In genomic region chr9:21803986-21804644, GRCm38 (mm10) we compare ENCODE assay signal across 8 mouse cellular contexts. TPM values are rescaled to one million over a fixed set of nuclear protein-coding genes. Genes with fewer than 3 reads are reported as not detected.
DNase-seq lines count a peak whose midpoint lies in the region; ATAC-seq and TF ChIP-seq lines count a peak whose summit lies in the region.

No protein-coding gene starts in this region.

- TF ChIP-seq CTCF in bone marrow, adult 2 months (IDR thresholded peaks at IDR 0.05; ENCODE audit: control insufficient read depth, insufficient read depth, low read length), result peak; percentile 92

- no peak overlapping the region for H3K9ac ChIP-seq in embryonic facial prominence, embryonic 15.5 days
- no peak overlapping the region for H3K9ac ChIP-seq in kidney, embryonic 15.5 days

- H3K9me3 ChIP-seq in embryonic facial prominence, embryonic 15.5 days (replicated peaks), result no peaks in the 10 kb centered on the region
- H3K9me3 ChIP-seq in heart, embryonic 10.5 days, result no peaks in the 10 kb centered on the region
- H3K9me3 ChIP-seq in kidney, embryonic 15.5 days (replicated peaks), result no peaks in the 10 kb centered on the region

- TF ChIP-seq POLR2A in bone marrow, adult 2 months (IDR thresholded peaks at IDR 0.05; ENCODE audit: borderline replicate concordance, control insufficient read depth, low read depth, low read length), result no peak
- peak; percentile 68 for TF ChIP-seq POLR2A in myocyte (IDR thresholded peaks at IDR 0.05; ENCODE audit: insufficient read length, low read depth)

- no peaks in the 10 kb centered on the region for H3K27me3 ChIP-seq in embryonic facial prominence, embryonic 15.5 days
- no peaks in the 10 kb centered on the region for H3K27me3 ChIP-seq in heart, embryonic 10.5 days (ENCODE audit: insufficient read depth, poor library complexity, severe bottlenecking)
- no peaks in the 10 kb centered on the region for H3K27me3 ChIP-seq in kidney, embryonic 15.5 days
- H3K27me3 ChIP-seq in myocyte (ENCODE audit: control insufficient read depth, insufficient read depth, insufficient read length), result no peaks in the 10 kb centered on the region

- ATAC-seq in embryonic facial prominence, embryonic 15.5 days (ENCODE audit: insufficient number of reproducible peaks, low FRiP score, low TSS enrichment, low read depth), result peak; percentile 87
- ATAC-seq in kidney, embryonic 15.5 days (replicated peaks; ENCODE audit: low FRiP score), result peak; percentile 85

- peak overlapping the region; percentile 31 for H3K4me2 ChIP-seq in embryonic facial prominence, embryonic 15.5 days (replicated peaks)
- H3K4me2 ChIP-seq in kidney, embryonic 15.5 days, result no peak overlapping the region
- peak overlapping the region; percentile 73 for H3K4me2 ChIP-seq in myocyte (ENCODE audit: low read depth)

- peaks cover 8% of the 10 kb centered on the region for H3K79me2 ChIP-seq in myocyte (ENCODE audit: control insufficient read depth, insufficient read depth)

- no peak overlapping the region for H3K4me3 ChIP-seq in bone marrow, adult 2 months (replicated peaks; ENCODE audit: control insufficient read depth, low read depth, low read length)
- H3K4me3 ChIP-seq in embryonic facial prominence, embryonic 15.5 days (replicated peaks), result no peak overlapping the region
- peak overlapping the region; percentile 27 for H3K4me3 ChIP-seq in heart, embryonic 10.5 days
- no peak overlapping the region for H3K4me3 ChIP-seq in kidney, embryonic 15.5 days (replicated peaks)
- peak overlapping the region; percentile 6 for H3K4me3 ChIP-seq in myocyte

- no peak overlapping the region for H3ac ChIP-seq in myocyte (ENCODE audit: control insufficient read depth, insufficient read length)

- H3K27ac ChIP-seq in bone marrow, adult 2 months (ENCODE audit: control insufficient read depth, insufficient read depth, low read depth, low read length, poor library complexity), result no peak overlapping the region
- peak overlapping the region; percentile 31; the same call in 1 of the 2 replicates for H3K27ac ChIP-seq in embryonic facial prominence, embryonic 15.5 days (replicated peaks)
- peak overlapping the region; percentile 75 for H3K27ac ChIP-seq in heart, embryonic 10.5 days
- peak overlapping the region; percentile 15; the same call in 1 of the 2 replicates for H3K27ac ChIP-seq in kidney, embryonic 15.5 days

- DNase-seq in 416B (ENCODE audit: low read depth) (peak; percentile 94), liver (peak; percentile 81)
- DNase-seq in heart, embryonic 10.5 days (ENCODE audit: low spot score), result peak; percentile 91
- peak; percentile 68 to 92 for DNase-seq in spleen, postnatal 4 days (ENCODE audit: low spot score in 2 of 2)

- 35% methylated on average over 13 of the region's 13 CpGs for WGBS in bone marrow, adult 2 months
- WGBS in embryonic facial prominence, embryonic 15.5 days, result 30% methylated on average over 13 of the region's 13 CpGs
- 29% methylated on average over 13 of the region's 13 CpGs for WGBS in heart, embryonic 10.5 days
- WGBS in kidney, embryonic 15.5 days, result 41% methylated on average over 13 of the region's 13 CpGs

- no peaks in the 10 kb centered on the region; the same call in 1 of the 2 replicates for H3K4me1 ChIP-seq in bone marrow, adult 2 months (ENCODE audit: control insufficient read depth, insufficient read depth, low read length)
- H3K4me1 ChIP-seq in embryonic facial prominence, embryonic 15.5 days, result peaks cover 11% of the 10 kb centered on the region
- H3K4me1 ChIP-seq in heart, embryonic 10.5 days, result peaks cover 22% of the 10 kb centered on the region
- peaks cover 23% of the 10 kb centered on the region for H3K4me1 ChIP-seq in kidney, embryonic 15.5 days

- H3K36me3 ChIP-seq in embryonic facial prominence, embryonic 15.5 days, result 0 out of 2 replicates have a peak, but pooled peaks cover 11% of the 10 kb centered on the region
- peaks cover 55% of the 10 kb centered on the region for H3K36me3 ChIP-seq in heart, embryonic 10.5 days
- peaks cover 40% of the 10 kb centered on the region for H3K36me3 ChIP-seq in kidney, embryonic 15.5 days
- H3K36me3 ChIP-seq in myocyte (ENCODE audit: control insufficient read depth, insufficient read depth), result no peaks in the 10 kb centered on the region

TF ChIP-seq in myocyte, 11 proteins besides CTCF, POLR2A, EP300 and RAD21:
- TF ChIP-seq E2F4 (IDR thresholded peaks at IDR 0.05; ENCODE audit: insufficient read depth) (no peak), REST (IDR thresholded peaks at IDR 0.05; ENCODE audit: insufficient read depth, insufficient read length) (no peak), TCF12 (IDR thresholded peaks at IDR 0.05; ENCODE audit: insufficient read depth, poor library complexity, severe bottlenecking) (no peak), POLR2AphosphoS2 (IDR thresholded peaks at IDR 0.05; ENCODE audit: insufficient read length, low read depth) (peak; percentile 76), MYOD1 (IDR thresholded peaks at IDR 0.05; ENCODE audit: control insufficient read depth in 1 of 3, insufficient read length in 2 of 3, low read depth in 2 of 3) (peak in 1 of 3 experiments; percentile 22), TCF3 (IDR thresholded peaks at IDR 0.05; ENCODE audit: insufficient read length, low read depth) (no peak), MAX (IDR thresholded peaks at IDR 0.05; ENCODE audit: low read depth) (no peak), SRF (IDR thresholded peaks at IDR 0.05; ENCODE audit: control insufficient read depth, insufficient read length, low read depth) (no peak), USF1 (IDR thresholded peaks at IDR 0.05; ENCODE audit: low read depth) (no peak), MYOG (IDR thresholded peaks at IDR 0.05; ENCODE audit: control insufficient read depth in 1 of 3, insufficient read depth in 1 of 3, insufficient read length in 2 of 3, low read depth in 2 of 3) (peak in 1 of 3 experiments; percentile 14), CEBPB (IDR thresholded peaks at IDR 0.05; ENCODE audit: insufficient read depth, poor library complexity, severe bottlenecking) (no peak)

RNA-seq across cellular contexts. Expression of gene Kank2, which starts 5.6 kb away (rescaled TPM):
- polyA plus RNA-seq in bone marrow, adult 2 months (2011; ENCODE audit: insufficient read depth, insufficient read length, low replicate concordance, missing spikeins), result 1.4 and 1.7 TPM in 2 replicates
- polyA plus RNA-seq in embryonic facial prominence, embryonic 15.5 days (2015; fragmentation: Nextera tagmentation; extraction: Ambion mirVana), result 25.2 and 26.2 TPM in 2 replicates
- polyA plus RNA-seq in heart, embryonic 10.5 days (2016; fragmentation: Nextera tagmentation; extraction: Ambion mirVana), result 16.4 and 16.9 TPM in 2 replicates
- polyA plus RNA-seq in kidney, embryonic 15.5 days (2015; fragmentation: Nextera tagmentation; extraction: Ambion mirVana), result 18.7 and 23.2 TPM in 2 replicates
- 49.4 TPM for polyA plus RNA-seq in myocyte (2012; fragmentation: generic; extraction: Trizol)

RNA-seq across cellular contexts. Expression of gene Angptl8, which starts 31.2 kb away (rescaled TPM):
- not detected in 2 replicates for polyA plus RNA-seq in bone marrow, adult 2 months (2011; ENCODE audit: insufficient read depth, insufficient read length, low replicate concordance, missing spikeins)
- 0.84 and 1.2 TPM in 2 replicates for polyA plus RNA-seq in embryonic facial prominence, embryonic 15.5 days (2015; fragmentation: Nextera tagmentation; extraction: Ambion mirVana)
- 2.5 and 5.7 TPM in 2 replicates for polyA plus RNA-seq in heart, embryonic 10.5 days (2016; fragmentation: Nextera tagmentation; extraction: Ambion mirVana)
- 4.3 and 4.9 TPM in 2 replicates for polyA plus RNA-seq in kidney, embryonic 15.5 days (2015; fragmentation: Nextera tagmentation; extraction: Ambion mirVana)
- not detected for polyA plus RNA-seq in myocyte (2012; fragmentation: generic; extraction: Trizol)

RNA-seq across cellular contexts. Expression of gene Spc24, which starts 44.0 kb away (rescaled TPM):
- polyA plus RNA-seq in bone marrow, adult 2 months (2011; ENCODE audit: insufficient read depth, insufficient read length, low replicate concordance, missing spikeins), result 40.1 and 46.6 TPM in 2 replicates
- polyA plus RNA-seq in embryonic facial prominence, embryonic 15.5 days (2015; fragmentation: Nextera tagmentation; extraction: Ambion mirVana), result 80.1 and 83.4 TPM in 2 replicates
- polyA plus RNA-seq in heart, embryonic 10.5 days (2016; fragmentation: Nextera tagmentation; extraction: Ambion mirVana), result 112 and 160 TPM in 2 replicates
- 126 and 135 TPM in 2 replicates for polyA plus RNA-seq in kidney, embryonic 15.5 days (2015; fragmentation: Nextera tagmentation; extraction: Ambion mirVana)
- 31.0 TPM for polyA plus RNA-seq in myocyte (2012; fragmentation: generic; extraction: Trizol)

RNA-seq across cellular contexts. Expression of gene Dock6, which starts 48.3 kb away (rescaled TPM):
- polyA plus RNA-seq in bone marrow, adult 2 months (2011; ENCODE audit: insufficient read depth, insufficient read length, low replicate concordance, missing spikeins), result 6.5 and 7.2 TPM in 2 replicates
- polyA plus RNA-seq in embryonic facial prominence, embryonic 15.5 days (2015; fragmentation: Nextera tagmentation; extraction: Ambion mirVana), result 34.5 and 37.7 TPM in 2 replicates
- polyA plus RNA-seq in heart, embryonic 10.5 days (2016; fragmentation: Nextera tagmentation; extraction: Ambion mirVana), result 47.9 and 56.9 TPM in 2 replicates
- polyA plus RNA-seq in kidney, embryonic 15.5 days (2015; fragmentation: Nextera tagmentation; extraction: Ambion mirVana), result 36.8 and 46.3 TPM in 2 replicates
- 20.3 TPM for polyA plus RNA-seq in myocyte (2012; fragmentation: generic; extraction: Trizol)

Comparison
In these comparisons a context has a peak if more than half of its experiments do, and no peak if none do; other contexts are left out.
1. H3K4me3 ChIP-seq: peak in heart, embryonic 10.5 days (single experiment) and myocyte (single experiment); none in bone marrow, adult 2 months (single experiment), embryonic facial prominence, embryonic 15.5 days (single experiment) and kidney, embryonic 15.5 days (single experiment).
2. Peak in every context shown above with its lines, with median percentiles within 50 percentile points of each other: DNase-seq.